In genomic region chr14:121904754-121905153, GRCm38 (mm10) we compare ENCODE assay signal across 23 mouse cellular contexts. TPM values are rescaled to one million over a fixed set of nuclear protein-coding genes. Genes with fewer than 3 reads are reported as not detected.
A peak's percentile ranks its signal among the peaks of the same experiment; 100 is the strongest.
DNase-seq lines count a peak whose midpoint lies in the region; ATAC-seq and TF ChIP-seq lines count a peak whose summit lies in the region.
"Had no signal": no experiment of that assay in that cellular context is flagged by ENCODE, and none has a peak within 500 bp of the region (broad histone marks: within the 10 kb centered on the region; RNA-seq: fewer than 3 reads in every experiment).

No protein-coding gene starts in this region.

- no peak overlapping the region for H3K4me2 ChIP-seq in heart, postnatal 0 days (ENCODE audit: low read depth, low read length)
- no peak overlapping the region for H3K4me2 ChIP-seq in lung, embryonic 14.5 days
- H3K4me2 ChIP-seq: embryonic facial prominence, embryonic 12.5 days; forebrain, embryonic 12.5 days; heart, embryonic 11.5 days; heart, embryonic 15.5 days had no signal

- TF ChIP-seq CTCF in heart, postnatal 0 days (IDR thresholded peaks at IDR 0.05; ENCODE audit: low read depth), result no peak
- no peak for TF ChIP-seq CTCF in lung, embryonic 14.5 days (IDR thresholded peaks at IDR 0.05; ENCODE audit: low read depth)
- no peak for TF ChIP-seq CTCF in spleen, adult 2 months (IDR thresholded peaks at IDR 0.05; ENCODE audit: extremely low read depth, insufficient read depth, insufficient read length, insufficient replicate concordance)

- H3K9me3 ChIP-seq in heart, postnatal 0 days (replicated peaks; ENCODE audit: control insufficient read depth, low read length), result no peaks in the 10 kb centered on the region
- no peaks in the 10 kb centered on the region for H3K9me3 ChIP-seq in lung, embryonic 14.5 days (ENCODE audit: low read depth, low read length)
- H3K9me3 ChIP-seq: embryonic facial prominence, embryonic 12.5 days; forebrain, embryonic 12.5 days; heart, embryonic 15.5 days had no signal

- no peak for DNase-seq in heart, postnatal 0 days (ENCODE audit: low spot score)
- DNase-seq in heart, postnatal 36 days, result no peak
- DNase-seq in lung, embryonic 14.5 days, result peak; percentile 31
- DNase-seq in lung, adult 18-20 months, result no peak
- DNase-seq in spleen, adult 2 months (ENCODE audit: low read depth in 1 of 2, low spot score in 2 of 2), result no peak
- no peak for DNase-seq in spleen, adult 18-20 months
- DNase-seq in induced T-regulatory cell, adult 2 months (ENCODE audit: low read depth), result peak; percentile 47
- no peak for DNase-seq in adipocyte (ENCODE audit: low spot score)
- DNase-seq: cerebellum, adult 11 months; cerebellum, adult 8-10 months; cerebellum, postnatal 14 days; gastrocnemius, postnatal 14 days; heart, adult 2 months had no signal

- WGBS in heart, postnatal 0 days, result 17% methylated on average over 3 of the region's 3 CpGs
- WGBS in lung, embryonic 14.5 days, result 13% methylated on average over 3 of the region's 3 CpGs
- 4% methylated on average over 3 of the region's 3 CpGs for WGBS in spleen, adult 2 months

- intact Hi-C loops in heart, postnatal 36 days (cut with DNase I), result no loop called here

- H3K27me3 ChIP-seq in heart, postnatal 0 days (ENCODE audit: control insufficient read depth, insufficient read depth, low read length), result no peaks in the 10 kb centered on the region
- no peaks in the 10 kb centered on the region for H3K27me3 ChIP-seq in lung, embryonic 14.5 days (ENCODE audit: insufficient read depth, low read length)
- H3K27me3 ChIP-seq in spleen, adult 2 months (ENCODE audit: control insufficient read depth, insufficient read depth, low read length), result no peaks in the 10 kb centered on the region
- H3K27me3 ChIP-seq: embryonic facial prominence, embryonic 12.5 days; forebrain, embryonic 12.5 days; heart, embryonic 15.5 days; Patski had no signal

- peaks cover 33% of the 10 kb centered on the region for H3K36me3 ChIP-seq in heart, postnatal 0 days (replicated peaks; ENCODE audit: control insufficient read depth, insufficient read depth, low read length)
- H3K36me3 ChIP-seq in lung, embryonic 14.5 days (ENCODE audit: insufficient read depth), result peaks cover 39% of the 10 kb centered on the region; the same call in 1 of the 2 replicates
- peaks cover 9% of the 10 kb centered on the region for H3K36me3 ChIP-seq in spleen, adult 2 months (ENCODE audit: control insufficient read depth, insufficient read depth, low read length)

- 0 out of 2 replicates have a peak overlapping the region, but pooled peaks have one; percentile 20 for H3K9ac ChIP-seq in heart, postnatal 0 days (replicated peaks; ENCODE audit: low read depth, low read length)
- H3K9ac ChIP-seq in lung, embryonic 14.5 days, result no peak overlapping the region
- H3K9ac ChIP-seq: embryonic facial prominence, embryonic 12.5 days; forebrain, embryonic 12.5 days; heart, embryonic 15.5 days had no signal

- H3K27ac ChIP-seq in heart, postnatal 0 days (ENCODE audit: low read depth), result no peak overlapping the region
- H3K27ac ChIP-seq in lung, embryonic 14.5 days (ENCODE audit: low read depth), result no peak overlapping the region
- peak overlapping the region; percentile 9 for H3K27ac ChIP-seq in spleen, adult 2 months (ENCODE audit: insufficient read depth, low read length)
- H3K27ac ChIP-seq: embryonic facial prominence, embryonic 12.5 days; forebrain, embryonic 12.5 days; heart, adult 2 months; heart, embryonic 15.5 days; hindbrain, postnatal 0 days had no signal

- H3K4me1 ChIP-seq in heart, postnatal 0 days (ENCODE audit: control insufficient read depth, insufficient read depth), result no peaks in the 10 kb centered on the region; the same call in 1 of the 2 replicates
- H3K4me1 ChIP-seq in lung, embryonic 14.5 days (ENCODE audit: insufficient read depth), result no peaks in the 10 kb centered on the region
- H3K4me1 ChIP-seq in spleen, adult 2 months (ENCODE audit: control insufficient read depth, insufficient read depth, insufficient read length), result peaks cover 43% of the 10 kb centered on the region
- H3K4me1 ChIP-seq: embryonic facial prominence, embryonic 12.5 days; forebrain, embryonic 12.5 days had no signal

- ATAC-seq in heart, postnatal 0 days (ENCODE audit: insufficient read depth, low read depth), result no peak
- no peak for ATAC-seq in lung, embryonic 14.5 days (ENCODE audit: insufficient read depth)
- ATAC-seq: activated CD4-positive, CD25-positive, alpha-beta regulatory T cell, adult 4 months; forebrain, embryonic 16.5 days; hindbrain, postnatal 0 days; Patski had no signal

- no peak overlapping the region for H3K4me3 ChIP-seq in heart, postnatal 0 days (ENCODE audit: low read depth, low read length)
- no peak overlapping the region for H3K4me3 ChIP-seq in lung, embryonic 14.5 days (ENCODE audit: low read depth, low read length)
- no peak overlapping the region for H3K4me3 ChIP-seq in spleen, adult 2 months (ENCODE audit: extremely low read depth, insufficient read depth, insufficient read length)
- H3K4me3 ChIP-seq: embryonic facial prominence, embryonic 12.5 days; forebrain, embryonic 12.5 days; heart, adult 2 months; heart, embryonic 15.5 days had no signal

- no peak for TF ChIP-seq POLR2A in spleen, adult 2 months (IDR thresholded peaks at IDR 0.05; ENCODE audit: low read depth, low read length)

- TF ChIP-seq EP300 in heart, postnatal 0 days (IDR thresholded peaks at IDR 0.05; ENCODE audit: low read depth), result no peak

RNA-seq across cellular contexts. Expression of gene Gpr18, which starts 10.8 kb away (rescaled TPM):
- not detected in 2 replicates for total RNA-seq in heart, postnatal 0 days (2014; rRNA removed; ENCODE audit: low replicate concordance)
- 0.07 and 0.10 TPM in 2 replicates for polyA plus RNA-seq in heart, postnatal 0 days (2015; fragmentation: Nextera tagmentation; extraction: Ambion mirVana)
- under 1 TPM; 0.33 to 0.46 TPM for total RNA-seq in heart, postnatal 36 days (2021)
- 0.28 and 0.47 TPM in 2 replicates for polyA plus RNA-seq in lung, embryonic 14.5 days (2014; fragmentation: Nextera tagmentation; extraction: Ambion mirVana)
- 91.9 and 111 TPM in 2 replicates for polyA plus RNA-seq in spleen, adult 2 months (2012; rRNA removed)
- total RNA-seq: gastrocnemius, adult 18-20 months; gastrocnemius, postnatal 14 days; hindbrain, postnatal 0 days had no signal
- polyA plus RNA-seq: brain, embryonic 14.5 days; hindbrain, postnatal 0 days had no signal

RNA-seq across cellular contexts. Expression of gene Ubac2, which starts 26.3 kb away (rescaled TPM):
- total RNA-seq in heart, postnatal 0 days (2014; rRNA removed; ENCODE audit: low replicate concordance), result 55.5 and 66.8 TPM in 2 replicates
- 38.7 and 39.4 TPM in 2 replicates for polyA plus RNA-seq in heart, postnatal 0 days (2015; fragmentation: Nextera tagmentation; extraction: Ambion mirVana)
- total RNA-seq in heart, postnatal 36 days (2021), result 10 to 100 TPM; 26.6 to 29.1 TPM
- 61.1 and 65.0 TPM in 2 replicates for polyA plus RNA-seq in lung, embryonic 14.5 days (2014; fragmentation: Nextera tagmentation; extraction: Ambion mirVana)
- polyA plus RNA-seq in spleen, adult 2 months (2012; rRNA removed), result 45.3 and 61.2 TPM in 2 replicates

Comparison
In these comparisons a context has a peak if more than half of its experiments do, and no peak if none do; other contexts are left out.
1. DNase-seq: peak in lung, embryonic 14.5 days (single experiment) and induced T-regulatory cell, adult 2 months (single experiment); none in heart, postnatal 0 days (single experiment), heart, postnatal 36 days (0 of 2), lung, adult 18-20 months (0 of 2), spleen, adult 2 months (0 of 2), spleen, adult 18-20 months (0 of 2) and adipocyte (single experiment).
2. RNA of gene Gpr18, which starts 10.8 kb away (polyA plus RNA-seq): 91.9 to 111 TPM in spleen, adult 2 months; 0.28 to 0.47 TPM in lung, embryonic 14.5 days and 0.07 to 0.10 TPM in heart, postnatal 0 days; every median in the first group is over 10 times any median in the second.